Mouse (Mus musculus): ENCODE measurements around the gene Pcsk5.
"Not testable (repeated sequence)": the region's sequence is repeated elsewhere in the genome, so short reads cannot be mapped to it uniquely, and the experiment has no call there.

The Pcsk5 gene

DNA sequence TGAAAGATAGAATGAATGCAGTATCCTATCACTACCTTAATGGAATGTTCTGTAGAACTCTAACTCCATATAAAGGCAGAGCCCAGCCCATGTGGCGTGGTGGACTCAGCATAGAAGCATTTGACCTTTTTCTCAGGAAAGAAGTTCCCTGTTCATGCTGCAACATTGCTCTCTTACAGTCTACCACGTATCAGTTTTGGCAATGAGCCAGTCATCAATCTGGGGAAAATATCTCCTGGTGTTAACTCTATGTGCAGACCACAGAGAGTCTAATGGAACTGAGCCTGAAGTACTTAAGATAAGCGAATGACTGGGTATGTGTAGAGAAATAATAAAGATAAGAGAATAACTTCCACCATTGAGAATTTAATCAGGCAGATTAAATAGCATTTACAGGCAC is 270.2 kb downstream of the Pcsk5 start:
- no peak for DNase-seq

DNA sequence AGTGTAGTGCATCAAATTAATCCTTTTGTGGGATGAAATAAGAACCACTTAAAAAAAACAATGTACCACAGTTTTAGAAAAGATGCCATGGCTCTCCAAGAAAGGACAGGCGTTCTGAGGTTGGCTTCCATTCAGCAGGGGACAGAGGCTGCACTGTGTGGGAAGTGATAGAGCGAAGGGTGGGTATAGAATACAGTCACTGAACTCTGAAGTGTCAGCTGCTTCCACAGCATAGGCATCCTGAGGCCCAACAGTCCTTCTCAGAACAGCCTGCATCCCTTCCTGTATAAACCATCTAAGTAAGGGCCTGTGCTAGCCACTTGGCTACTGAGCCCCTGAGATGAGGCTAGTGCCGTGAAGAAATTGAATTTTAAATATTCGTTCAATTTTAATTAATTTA is 271.3 kb downstream of the Pcsk5 start:
- no peak for DNase-seq

DNA sequence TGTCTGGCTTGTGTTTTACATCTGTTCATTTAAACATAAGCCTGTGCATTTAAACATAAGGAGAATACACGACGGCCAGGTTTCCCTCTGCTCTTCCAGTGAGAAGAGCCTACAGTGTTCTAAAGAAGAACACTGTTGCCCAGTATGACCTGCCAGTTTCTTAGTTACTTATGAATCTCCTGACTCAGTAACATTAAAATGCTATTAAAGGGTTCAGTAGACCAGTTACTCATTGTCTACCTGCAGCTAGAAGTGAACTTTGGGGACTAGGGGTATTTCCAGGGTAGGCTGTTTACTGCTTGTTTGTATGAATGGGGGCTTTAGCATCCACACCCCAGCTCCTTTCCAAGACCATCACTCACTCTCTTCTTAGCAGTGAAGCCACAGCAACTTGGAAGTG is 278.7 kb downstream of the Pcsk5 start:
- no peak for DNase-seq

DNA sequence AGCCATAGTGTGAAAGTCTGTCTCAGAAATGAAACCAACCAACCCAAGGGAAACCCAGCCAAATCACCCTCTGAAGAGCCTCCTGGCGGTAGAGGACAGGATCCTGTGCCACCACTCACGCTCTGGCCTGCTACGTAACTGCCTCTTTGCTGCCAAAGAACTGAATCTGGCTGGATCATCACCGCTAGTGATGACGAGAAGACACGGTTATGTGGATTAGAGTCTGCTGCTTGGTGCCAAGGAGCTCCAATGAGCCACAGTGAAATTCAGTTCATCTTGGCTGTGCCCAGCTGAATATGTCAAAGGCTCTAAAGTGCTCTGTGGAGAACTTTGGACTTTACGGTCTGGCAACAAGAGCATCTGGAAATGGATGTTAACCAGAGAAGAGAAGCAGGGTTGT is 282.3 kb downstream of the Pcsk5 start:
- no peak for DNase-seq

DNA sequence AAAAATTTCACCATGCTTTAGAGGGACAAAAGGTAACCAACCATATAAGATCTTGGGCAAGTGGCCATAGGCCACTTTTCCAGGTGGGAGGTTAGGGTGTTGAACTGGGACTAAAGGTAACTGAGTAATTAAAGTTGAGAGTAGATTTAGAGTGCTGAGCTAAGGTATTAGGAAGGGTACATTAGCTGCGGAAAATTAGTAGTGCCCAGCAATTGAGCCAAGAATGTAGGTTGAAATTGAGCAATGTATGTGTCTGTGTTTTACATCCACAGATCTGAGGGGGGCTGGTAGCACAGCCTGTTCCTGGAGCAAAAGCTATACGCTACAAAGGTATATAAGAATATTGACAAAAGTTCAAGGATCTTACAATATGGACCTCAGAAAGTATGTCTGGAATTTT is 282.9 kb downstream of the Pcsk5 start:
- no peak for DNase-seq

DNA sequence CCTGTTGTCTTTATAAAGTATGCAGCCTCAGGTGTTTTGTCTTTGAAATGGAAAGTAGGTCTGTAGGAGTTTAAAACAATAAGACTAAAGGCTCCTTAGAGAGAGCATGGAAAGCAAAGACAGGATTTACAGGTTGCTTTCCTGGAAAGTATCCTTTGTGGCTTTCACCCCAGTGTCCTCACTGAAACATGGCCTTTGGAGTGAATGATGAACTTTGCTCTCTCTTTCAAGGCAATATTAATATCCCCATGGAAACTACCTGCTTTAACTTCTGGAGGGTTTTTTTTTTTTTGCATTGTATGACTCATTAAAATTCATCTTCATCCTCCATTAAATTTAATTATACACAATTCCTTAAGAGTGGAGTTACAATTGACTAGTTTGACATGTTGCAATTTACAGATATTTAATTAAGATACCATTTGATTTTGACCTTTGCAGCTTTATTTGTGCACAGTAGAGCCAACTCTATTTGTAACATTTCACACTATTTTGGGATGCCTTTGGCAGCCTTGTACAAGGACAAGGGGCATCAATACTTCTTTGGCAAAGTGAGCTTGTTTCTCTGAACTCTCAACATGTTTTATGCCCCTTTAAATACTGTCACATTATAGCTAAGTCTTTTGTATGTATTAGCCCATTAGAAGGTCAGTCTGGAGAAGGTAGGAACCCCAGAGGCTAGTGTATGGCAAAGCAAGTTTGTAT is 283.9 kb downstream of the Pcsk5 start:
- DNase-seq, result no peak

DNA sequence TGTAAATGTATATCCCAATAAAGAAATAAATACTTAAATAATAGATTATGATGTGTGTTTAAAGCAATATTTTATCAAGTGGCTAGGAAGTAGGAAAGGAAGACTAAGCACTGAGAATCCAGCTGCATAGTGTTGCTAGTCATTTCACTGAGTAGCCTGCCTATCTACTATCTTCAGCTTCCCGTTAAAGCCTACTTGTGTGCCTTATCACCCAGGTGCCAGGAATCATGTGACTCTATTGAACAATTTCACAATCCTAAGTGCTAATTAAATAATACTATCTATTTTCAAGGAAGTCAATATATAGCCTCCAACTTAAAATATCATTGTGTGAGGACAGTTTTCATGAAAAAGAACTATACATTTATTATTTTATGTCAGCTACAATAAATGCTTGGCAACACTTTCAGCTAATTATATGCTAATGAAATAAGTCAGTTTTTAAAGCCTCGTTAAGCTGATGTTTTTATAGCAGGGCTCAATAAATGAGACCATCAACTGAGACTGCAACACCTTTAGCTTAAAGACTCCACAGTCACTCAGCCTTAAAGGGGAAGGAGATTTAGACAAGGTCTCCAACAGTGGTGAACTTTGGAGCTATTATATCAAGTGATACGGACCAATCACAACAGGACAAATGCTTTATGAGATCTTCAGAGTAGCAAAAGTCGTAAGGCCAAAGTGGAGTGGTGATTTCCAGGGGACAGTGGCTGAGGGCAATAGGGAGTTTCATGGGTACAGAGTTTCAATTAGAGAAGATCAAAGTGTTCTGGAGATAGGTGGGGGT is 308.5 kb downstream of the Pcsk5 start:
- DNase-seq, result no peak

DNA sequence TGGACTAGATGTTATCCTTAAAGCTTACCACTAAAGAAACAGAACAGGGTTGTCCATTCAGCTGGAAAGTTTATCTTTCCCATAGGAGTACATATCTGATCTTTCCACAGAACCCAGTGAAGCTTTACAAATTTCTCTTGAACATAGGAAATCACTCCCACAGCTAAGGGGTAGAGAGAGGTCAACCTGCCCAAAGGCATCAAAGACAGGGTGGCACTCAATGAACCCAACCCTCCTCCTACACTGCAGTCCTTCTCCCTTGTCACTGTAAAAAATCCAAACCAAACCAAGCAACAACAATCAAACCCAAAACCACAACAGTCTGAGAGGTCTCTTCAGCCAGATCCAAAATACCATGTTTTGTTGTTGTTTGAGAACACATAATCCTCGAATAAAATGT is 311.9 kb downstream of the Pcsk5 start:
- no peak for DNase-seq

DNA sequence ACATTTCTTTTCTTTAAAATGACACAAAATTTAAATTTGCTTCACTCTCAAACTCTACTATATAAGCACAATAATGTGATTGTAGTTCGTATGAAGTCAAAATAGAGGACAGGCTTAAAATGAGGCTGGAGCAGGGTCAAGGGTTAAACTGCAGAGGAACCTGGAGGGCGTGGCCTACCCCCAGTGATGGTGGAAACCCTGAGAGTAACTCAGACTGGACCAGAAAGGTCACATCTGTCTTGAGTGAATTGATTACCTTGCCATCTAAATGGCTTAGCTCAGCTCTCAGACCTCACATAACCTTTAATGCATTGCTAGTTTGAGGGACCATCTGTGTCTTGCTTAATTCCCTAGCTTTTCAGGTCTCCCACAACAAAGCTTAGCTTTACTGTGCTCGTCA is 323.0 kb downstream of the Pcsk5 start:
- no peak for DNase-seq

DNA sequence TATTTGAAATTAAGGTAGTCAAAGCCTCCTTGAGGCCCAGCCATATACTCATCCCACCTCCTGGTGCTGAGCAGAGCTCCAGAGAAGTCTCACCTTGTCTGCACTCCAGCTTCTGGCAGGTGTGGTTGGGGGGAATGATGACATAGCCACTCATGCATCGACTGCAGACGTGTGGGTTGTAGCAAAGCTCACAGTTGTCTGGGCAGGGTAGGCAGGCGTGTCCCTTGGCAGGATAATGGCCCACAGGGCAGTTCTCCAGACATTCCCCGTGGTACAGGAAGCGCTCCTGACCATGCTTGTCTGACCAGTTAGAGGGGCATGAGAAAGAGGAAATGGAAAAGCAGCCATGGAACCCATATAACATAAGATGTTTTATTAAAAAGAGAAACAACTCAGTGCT is 326.1 kb downstream of the Pcsk5 start:
- no peak for DNase-seq

DNA sequence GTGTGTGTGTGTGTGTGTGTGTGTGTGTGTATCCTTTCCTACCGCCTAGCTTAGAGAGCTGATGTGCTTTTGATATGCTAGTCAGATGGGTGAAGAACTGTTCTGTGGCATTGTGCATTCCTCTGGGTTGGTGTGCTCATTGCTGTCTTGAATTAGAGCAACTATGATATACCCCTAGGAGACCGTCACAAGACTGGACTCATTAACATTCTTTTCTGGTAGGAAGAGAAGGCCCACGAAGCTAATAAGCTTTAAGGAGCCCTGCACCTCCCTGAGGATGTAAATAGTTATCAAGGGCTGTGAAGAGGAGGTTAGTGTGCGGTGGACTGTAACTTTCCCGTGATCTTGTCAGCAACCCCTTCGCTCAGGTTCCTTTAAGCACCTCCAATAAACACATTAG is 333.2 kb downstream of the Pcsk5 start:
- no peak for DNase-seq

DNA sequence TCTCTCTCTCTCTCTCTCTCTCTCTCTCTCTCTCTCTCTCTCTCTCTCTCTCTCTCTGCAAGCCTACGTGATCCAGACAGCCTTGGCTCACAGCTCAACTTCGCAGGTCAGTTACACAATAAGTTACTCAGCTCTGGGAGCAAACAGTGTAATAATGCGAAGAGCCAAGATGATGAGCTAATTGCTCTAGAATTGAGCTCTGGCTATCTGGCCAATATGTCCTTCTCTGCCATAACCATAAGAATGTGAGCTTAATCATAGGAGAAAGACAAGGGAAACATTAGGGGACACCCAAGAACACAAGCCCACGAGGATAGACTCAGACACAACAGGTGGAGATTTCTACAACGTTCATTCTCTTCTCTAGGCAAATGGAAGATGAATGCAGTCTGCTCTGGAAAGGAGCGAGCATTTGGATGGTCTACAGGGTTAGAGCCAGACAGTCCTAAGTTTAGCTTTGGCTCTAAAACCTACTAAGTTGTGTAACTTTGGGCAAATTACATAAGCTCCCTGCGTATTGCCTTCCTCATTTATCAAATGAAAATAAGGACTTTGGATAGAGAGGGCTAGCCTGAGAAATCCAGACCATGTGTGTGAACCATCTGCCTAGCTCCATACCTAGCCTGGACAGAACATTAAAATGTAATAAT is 338.7 kb downstream of the Pcsk5 start:
- no peak for DNase-seq

DNA sequence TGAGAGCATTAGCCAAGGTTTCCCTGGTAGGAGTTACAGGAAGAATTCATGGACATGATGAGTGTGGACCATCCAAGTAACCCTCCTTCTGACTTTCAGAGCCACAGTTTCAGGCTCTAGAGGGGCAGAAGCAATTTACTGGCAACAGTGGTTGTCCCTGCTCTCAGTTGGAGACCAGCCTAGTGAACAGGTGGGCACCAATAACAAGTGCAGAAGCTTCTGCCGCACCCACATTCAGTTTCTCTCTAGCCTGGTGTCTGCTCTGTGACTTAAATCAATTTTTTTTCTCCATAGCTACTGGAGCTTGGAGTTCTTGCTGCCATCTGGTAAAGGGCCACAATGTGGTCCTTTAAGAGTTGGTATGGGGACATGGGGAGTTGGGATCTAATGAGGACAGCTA is 341.3 kb downstream of the Pcsk5 start:
- no peak for DNase-seq

DNA sequence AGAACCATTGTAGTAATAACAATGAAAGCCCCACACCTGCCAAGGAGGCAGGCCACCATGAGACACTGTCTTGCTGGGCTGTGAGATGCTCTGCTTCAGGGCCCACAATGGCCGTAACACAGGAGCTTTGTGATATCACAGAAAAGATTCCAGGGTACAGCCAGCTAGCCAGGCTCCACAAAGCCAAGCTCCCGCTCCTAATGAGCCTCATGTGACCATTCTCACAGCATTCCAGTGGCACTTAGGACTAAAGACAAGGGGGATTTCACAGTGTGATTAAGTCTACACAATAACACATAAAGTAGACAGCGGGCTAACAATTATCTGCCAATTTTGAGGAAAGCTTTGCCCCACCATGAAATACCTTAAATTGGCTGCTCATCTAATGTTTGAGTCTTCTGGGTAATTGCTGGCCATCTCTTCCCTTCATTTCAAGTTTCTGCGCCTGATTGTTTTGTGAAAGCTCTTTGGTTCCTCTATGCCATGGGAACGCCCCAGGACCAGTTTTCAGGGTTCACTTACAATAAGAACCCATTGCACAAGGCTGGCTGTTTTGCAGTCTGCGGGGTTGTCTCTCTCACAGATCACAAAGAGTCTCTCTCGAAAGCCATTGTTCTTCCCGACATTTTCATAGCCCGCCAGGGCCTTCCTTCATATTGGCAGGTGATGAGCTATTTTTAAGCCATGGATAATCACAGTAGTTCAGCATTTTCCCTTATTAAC is 345.4 kb downstream of the Pcsk5 start:
- DNase-seq, result no peak

DNA sequence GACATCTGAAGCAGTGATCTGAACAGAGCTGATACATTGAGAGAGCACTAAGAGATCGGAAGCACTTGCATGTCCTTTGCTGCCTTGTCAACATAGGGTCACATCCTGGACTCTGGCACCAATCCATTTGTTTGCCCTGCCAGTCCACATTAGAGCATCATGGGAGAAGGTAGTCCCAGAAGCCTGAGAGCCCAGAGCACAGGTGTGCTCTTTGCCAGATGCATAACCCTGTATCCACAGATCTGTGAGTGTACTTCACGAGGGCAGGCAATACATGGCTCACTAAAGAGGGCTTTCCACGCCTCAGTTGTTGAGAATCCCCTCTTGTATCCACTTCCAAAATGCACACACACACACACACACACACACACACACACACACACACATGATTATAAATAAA is 346.1 kb downstream of the Pcsk5 start:
- DNase-seq, result no peak

DNA sequence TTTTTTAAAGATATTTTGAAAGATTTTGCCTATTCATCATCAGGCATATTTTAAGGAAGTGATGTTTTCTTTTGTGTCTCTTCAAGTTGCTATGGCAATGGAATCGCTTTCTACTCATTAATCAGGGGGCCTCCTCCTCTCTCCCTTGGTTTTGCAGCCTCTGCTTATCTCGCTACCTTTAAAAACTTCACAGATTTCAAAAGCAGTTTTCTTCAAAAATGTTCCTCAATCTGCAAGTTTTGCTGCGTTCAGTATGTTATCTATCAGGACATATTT is 347.6 kb downstream of the Pcsk5 start:
- no peak for DNase-seq

DNA sequence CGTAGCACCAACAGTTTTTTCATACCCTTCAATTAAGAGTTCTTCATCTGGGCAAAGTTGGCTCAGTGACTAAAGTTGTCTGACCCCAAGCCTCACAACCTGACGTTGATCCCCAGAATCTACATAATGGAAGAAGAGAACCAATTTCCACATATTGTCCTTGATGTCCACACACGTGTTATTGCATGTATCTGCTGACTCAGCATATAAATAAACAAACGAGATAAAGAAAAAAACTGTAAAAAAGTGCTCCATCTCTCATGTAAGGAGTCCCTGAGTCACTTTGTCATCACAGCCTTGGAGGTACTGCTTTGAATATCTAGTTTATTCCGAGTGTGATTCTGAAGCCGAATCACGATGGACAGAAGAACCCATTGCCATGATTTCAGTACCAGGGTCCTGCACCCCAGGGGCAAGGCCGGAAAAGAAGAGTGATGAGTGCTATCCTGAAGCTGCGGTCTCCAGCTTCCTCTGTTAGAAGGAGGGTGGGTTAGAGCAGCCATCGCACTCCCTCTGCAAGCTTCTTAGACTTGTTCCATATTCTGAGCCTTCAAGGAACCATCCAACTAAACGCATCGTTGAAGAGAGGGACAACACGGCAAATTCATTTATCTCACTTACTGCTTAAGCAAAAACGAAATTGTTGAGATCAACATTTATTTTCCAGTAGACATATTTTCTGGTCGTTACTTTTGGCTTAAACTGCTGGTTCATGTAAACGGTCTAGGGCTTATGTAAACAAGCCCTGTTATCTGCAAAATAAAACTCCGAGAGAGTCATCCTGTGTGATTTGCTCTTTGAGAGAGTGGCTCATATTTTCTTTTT is 348.2 kb downstream of the Pcsk5 start:
- no peak for DNase-seq

DNA sequence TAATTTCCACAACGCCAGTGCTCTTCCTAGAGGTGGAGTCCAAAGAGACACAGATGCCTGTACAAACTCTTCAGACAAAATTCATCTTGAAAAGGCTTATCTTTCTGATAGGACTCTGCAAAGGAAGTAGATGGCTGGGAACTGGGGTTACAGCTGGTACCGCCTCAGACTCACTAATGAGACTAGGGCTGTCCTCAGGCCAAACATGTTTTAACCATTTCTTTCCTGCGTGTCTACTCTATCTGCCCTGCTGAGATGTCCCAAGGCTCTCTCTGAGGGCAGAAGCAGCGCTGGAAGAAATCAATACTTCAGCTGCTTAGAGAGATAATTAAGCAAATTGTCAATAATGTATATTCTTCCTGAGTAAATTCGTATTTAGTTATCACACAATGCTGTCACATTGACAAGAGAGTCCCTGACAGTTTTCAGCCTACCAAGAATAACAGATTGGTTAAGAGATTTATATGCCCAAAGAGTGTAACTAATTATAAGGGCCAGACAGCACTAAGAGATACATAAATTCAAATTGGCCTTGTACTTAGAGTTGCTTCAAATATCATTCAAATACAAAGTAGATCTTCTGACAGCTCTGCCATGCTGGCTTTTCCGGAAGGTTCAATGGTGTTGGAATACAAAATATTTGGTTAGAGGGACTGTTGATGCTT is 355.2 kb downstream of the Pcsk5 start:
- DNase-seq, result no peak

DNA sequence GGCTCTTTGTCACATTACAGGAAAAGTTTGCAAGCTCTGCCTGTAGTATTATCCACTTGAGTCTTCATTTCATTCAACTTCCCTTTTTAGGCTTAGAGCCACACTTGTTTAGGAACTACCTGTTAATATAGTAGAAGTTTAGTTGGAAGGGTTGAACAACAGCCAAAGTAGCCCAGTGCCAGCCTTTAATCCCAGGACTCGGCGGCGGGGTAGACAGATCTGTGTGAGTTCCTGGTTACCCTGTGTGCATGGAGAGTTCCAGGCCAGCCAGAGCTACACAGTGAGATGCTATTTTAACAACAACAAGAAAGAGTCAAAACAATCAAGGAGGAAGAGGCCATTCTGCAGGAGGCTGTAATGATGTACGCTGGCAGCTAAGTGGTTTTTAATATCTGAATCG is 358.0 kb downstream of the Pcsk5 start:
- DNase-seq, result no peak

DNA sequence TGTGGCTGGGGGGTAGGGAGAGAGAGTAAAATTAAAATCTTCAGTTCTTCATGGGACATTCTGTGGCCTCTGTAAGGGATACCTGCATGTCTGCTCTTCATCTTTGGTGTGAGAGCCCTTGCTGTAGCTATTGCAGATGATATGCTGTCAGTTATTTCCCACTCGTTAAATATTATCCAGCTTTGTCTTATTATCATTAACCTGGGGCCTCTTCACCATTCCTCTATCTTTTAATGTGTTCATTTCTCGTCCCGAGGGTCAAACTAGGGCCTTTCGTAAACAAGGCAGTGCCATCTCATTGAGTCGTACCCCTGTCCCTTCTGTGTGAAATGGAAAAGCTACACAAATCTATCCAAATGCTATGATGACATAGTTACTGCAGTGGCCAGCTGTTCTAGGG is 361.4 kb downstream of the Pcsk5 start:
- no peak for DNase-seq

DNA sequence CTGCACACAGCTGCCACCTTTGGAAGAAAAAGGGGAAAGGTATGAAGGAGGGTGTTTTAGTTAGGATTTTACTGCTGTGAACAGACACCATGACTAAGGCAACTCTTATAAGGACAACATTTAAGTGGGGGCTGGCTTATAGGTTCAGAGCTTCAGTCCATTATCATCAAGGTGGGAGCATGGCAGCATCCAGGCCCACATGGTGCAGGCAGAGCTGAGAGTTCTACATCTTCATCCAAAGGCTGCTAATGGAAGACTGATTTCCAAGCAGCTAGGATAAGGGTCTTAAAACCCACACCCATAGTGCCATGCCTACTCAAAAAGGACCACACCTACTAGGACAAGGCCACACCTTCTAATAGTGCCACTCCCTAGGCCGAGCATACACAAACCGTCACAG is 364.3 kb downstream of the Pcsk5 start:
- DNase-seq, result not testable (repeated sequence)

DNA sequence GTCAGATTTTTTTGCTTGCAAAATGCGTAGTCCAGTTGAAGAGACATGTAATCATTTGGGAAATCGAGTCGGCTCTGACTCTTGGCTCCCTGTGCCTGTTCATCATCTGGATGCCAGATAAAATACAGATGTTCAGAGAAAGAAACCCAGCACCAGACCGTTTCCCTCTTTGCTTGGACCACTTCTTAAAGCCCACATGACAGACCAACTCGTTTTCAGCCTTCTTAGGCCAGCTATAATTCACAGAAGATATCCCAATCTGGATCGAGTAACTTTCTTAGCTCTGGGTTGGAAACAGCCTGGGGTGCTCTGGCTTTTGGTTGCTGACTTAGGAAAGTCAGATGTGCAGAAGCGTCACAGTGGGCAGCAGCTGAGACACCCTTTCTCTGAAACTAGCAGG is 365.6 kb downstream of the Pcsk5 start:
- no peak for DNase-seq
